Mouse (Mus musculus) neural tube, embryonic 14.5 days (tissue): Measurements from ENCODE around the gene Hdgf. TPM values are rescaled to one million over a fixed set of nuclear protein-coding genes. Genes with fewer than 3 reads are reported as not detected.

Source experiments
- ATAC-seq: fragments of 200-750 bp; cut with Nextera tagmentation; 2 replicates; pipeline ENCODE4 v1.8.0; 2017; ENCODE audit warnings: low read depth, mild to moderate bottlenecking, moderate TSS enrichment, moderate library complexity
- H3K27ac ChIP-seq: fragments of 300-500 bp; sonication (generic); 2 replicates; pipeline ENCODE4 v1.5.1; 2014; ENCODE audit warnings: low read depth, mild to moderate bottlenecking, control low read depth, low read length, moderate library complexity, mixed read lengths
- H3K27me3 ChIP-seq: fragments of 300-500 bp; sonication (generic); 2 replicates; pipeline ENCODE4 v1.6.1; 2014; ENCODE audit warnings: low read length; ENCODE audit not compliant: control insufficient read depth, insufficient read depth
- H3K36me3 ChIP-seq: fragments of 300-500 bp; sonication (generic); 2 replicates; pipeline ENCODE4 v1.6.1; 2014; ENCODE audit warnings: low read length, mixed read lengths; ENCODE audit not compliant: control insufficient read depth, insufficient read depth
- H3K4me1 ChIP-seq: fragments of 300-500 bp; sonication (generic); 2 replicates; pipeline ENCODE4 v1.6.1; 2014; ENCODE audit warnings: low read length; ENCODE audit not compliant: control insufficient read depth, insufficient read depth
- H3K4me2 ChIP-seq: fragments of 300-500 bp; sonication (generic); 2 replicates; pipeline ENCODE4 v1.6.1; 2014; ENCODE audit warnings: mild to moderate bottlenecking, low read depth, low read length, control low read depth
- H3K4me3 ChIP-seq: fragments of 300-500 bp; sonication (generic); 2 replicates; pipeline ENCODE4 v1.5.1; 2014; ENCODE audit warnings: low read depth, low read length, control low read depth, mixed read lengths
- H3K9ac ChIP-seq: fragments of 300-500 bp; sonication (generic); replicated peaks from 2 replicates; pipeline ENCODE4 v1.6.1; 2014; ENCODE audit warnings: low read depth, mild to moderate bottlenecking, control low read depth, low read length, mixed read lengths
- H3K9me3 ChIP-seq: fragments of 300-500 bp; sonication (generic); 2 replicates; pipeline ENCODE4 v1.6.1; 2016; ENCODE audit warnings: low read length; ENCODE audit not compliant: control insufficient read depth
- WGBS: fragments of 180-500 bp; shearing (Covaris S2); extraction: QIAGEN DNeasy Blood & Tissue Kit; methylation state at CpG from one replicate; pipeline ENCODE4 v1.1.7; 2014; 5-methylcytosine and 5-hydroxymethylcytosine counted together
- polyA plus RNA-seq: library from polyadenylated mRNA; unstranded; fragments of >200 nt; fragmentation: Nextera tagmentation; extraction: Ambion mirVana; gene quantifications from 2 replicates; pipeline ENCODE4 v1.2.1, GENCODE M21; 2014

Gene Hdgf
- polyA plus RNA-seq, 1 experiment from 2014 or later: 128 TPM

GRCm38 (mm10) chr3:87918551-87918950 lies 12.4 kb downstream of the Hdgf start:
- ATAC-seq: no peak
- Histone ChIP-seq H3K27me3 (no peaks in the 10 kb centered on the region), H3K4me2 (peak overlapping the region; percentile 84; the same call in 1 of the 2 replicates), H3K36me3 (peaks cover 30% of the 10 kb centered on the region), H3K4me1 (peaks cover 5% of the 10 kb centered on the region; the same call in 1 of the 2 replicates), H3K4me3 (0 out of 2 replicates have a peak overlapping the region, but pooled peaks have one; percentile 60), H3K27ac (no peak overlapping the region), H3K9me3 (no peaks in the 10 kb centered on the region), H3K9ac (no peak overlapping the region)
- WGBS: 100% methylated on average over 1 of the region's 1 CpGs

GRCm38 (mm10) chr3:87919336-87920108 lies 13.4 kb downstream of the Hdgf start, which contains the start of gene Mrpl24:
TSS of gene Mrpl24 (plus strand) at chr3:87919506.
- WGBS: under 1% methylated on average over 30 of the region's 30 CpGs
- H3K27me3 ChIP-seq: no peaks in the 10 kb centered on the region
- H3K4me3 ChIP-seq: peak within 1 kb of the TSS; percentile 60
- peak within 1 kb of the TSS; percentile 33 for H3K9ac ChIP-seq
- H3K4me1 ChIP-seq: peaks cover 5% of the 10 kb centered on the region; the same call in 1 of the 2 replicates
- no peaks in the 10 kb centered on the region for H3K9me3 ChIP-seq
- H3K4me2 ChIP-seq: peak within 1 kb of the TSS; percentile 84
- peak within 1 kb of the TSS; percentile 63; the same call in 1 of the 2 replicates for H3K27ac ChIP-seq
- H3K36me3 ChIP-seq: peaks cover 38% of the 10 kb centered on the region
- peak; percentile 86 for ATAC-seq

- WGBS: 70% methylated on average over 9 of the region's 9 CpGs
- Histone ChIP-seq H3K27ac (no peak overlapping the region), H3K4me2 (peak overlapping the region; percentile 84), H3K9me3 (no peaks in the 10 kb centered on the region), H3K9ac (peak overlapping the region; percentile 33), H3K4me3 (peak overlapping the region; percentile 60), H3K4me1 (peaks cover 5% of the 10 kb centered on the region; the same call in 1 of the 2 replicates), H3K36me3 (peaks cover 41% of the 10 kb centered on the region), H3K27me3 (no peaks in the 10 kb centered on the region)
- ATAC-seq: no peak
These were observed 14.3 kb downstream of the Hdgf start for GRCm38 (mm10) chr3:87920270-87920943.

- H3K9me3 ChIP-seq: no peaks in the 10 kb centered on the region
- H3K36me3 ChIP-seq: peaks cover 46% of the 10 kb centered on the region
- H3K4me2 ChIP-seq: no peak overlapping the region
- no peak for ATAC-seq
- no peak overlapping the region for H3K9ac ChIP-seq
- H3K4me1 ChIP-seq: peaks cover 10% of the 10 kb centered on the region
- no peak overlapping the region for H3K4me3 ChIP-seq
- H3K27me3 ChIP-seq: no peaks in the 10 kb centered on the region
- WGBS: 90% methylated on average over 7 of the region's 7 CpGs
- no peak overlapping the region for H3K27ac ChIP-seq
These were observed 18.9 kb downstream of the Hdgf start for GRCm38 (mm10) chr3:87924996-87925395.

GRCm38 (mm10) chr3:87927452-87927851 lies 21.3 kb downstream of the Hdgf start:
- H3K4me3 ChIP-seq: no peak overlapping the region
- no peak overlapping the region for H3K9ac ChIP-seq
- no peaks in the 10 kb centered on the region for H3K9me3 ChIP-seq
- no peaks in the 10 kb centered on the region for H3K27me3 ChIP-seq
- no peak overlapping the region for H3K27ac ChIP-seq
- no peak overlapping the region for H3K4me2 ChIP-seq
- ATAC-seq: no peak
- H3K36me3 ChIP-seq: peaks cover 41% of the 10 kb centered on the region
- peaks cover 25% of the 10 kb centered on the region for H3K4me1 ChIP-seq
- 88% methylated on average over 5 of the region's 5 CpGs for WGBS

GRCm38 (mm10) chr3:87929341-87930077 lies 23.4 kb downstream of the Hdgf start:
- H3K4me2 ChIP-seq: peak overlapping the region; percentile 54
- H3K4me1 ChIP-seq: peaks cover 26% of the 10 kb centered on the region
- 9% methylated on average over 26 of the region's 26 CpGs for WGBS
- peak overlapping the region; percentile 69 for H3K9ac ChIP-seq
- H3K4me3 ChIP-seq: peak overlapping the region; percentile 81
- ATAC-seq: peak; percentile 67
- no peaks in the 10 kb centered on the region for H3K27me3 ChIP-seq
- H3K9me3 ChIP-seq: no peaks in the 10 kb centered on the region
- H3K36me3 ChIP-seq: peaks cover 25% of the 10 kb centered on the region
- peak overlapping the region; percentile 89 for H3K27ac ChIP-seq

- 2% methylated on average over 52 of the region's 78 CpGs for WGBS
These were observed 24.1 kb downstream of the Hdgf start, which contains the start of the genes Isg20l2 and Rrnad1 for GRCm38 (mm10) chr3:87930078-87930795. TSS of gene Isg20l2 (plus strand) at chr3:87930314. TSS of gene Rrnad1 (minus strand) at chr3:87930717.

GRCm38 (mm10) chr3:87934026-87934425 lies 27.9 kb downstream of the Hdgf start:
- peaks cover 16% of the 10 kb centered on the region for H3K36me3 ChIP-seq
- H3K4me3 ChIP-seq: no peak overlapping the region
- no peak overlapping the region for H3K9ac ChIP-seq
- peaks cover 30% of the 10 kb centered on the region for H3K4me1 ChIP-seq
- no peaks in the 10 kb centered on the region for H3K9me3 ChIP-seq
- H3K4me2 ChIP-seq: no peak overlapping the region
- 83% methylated on average over 5 of the region's 5 CpGs for WGBS
- no peaks in the 10 kb centered on the region for H3K27me3 ChIP-seq
- no peak overlapping the region for H3K27ac ChIP-seq
- ATAC-seq: no peak

More at GRCm38 (mm10) chr3:87930078-87930795, 24.1 kb downstream of the Hdgf start, which contains the start of the genes Isg20l2 and Rrnad1:
- H3K9me3 ChIP-seq: no peaks in the 10 kb centered on the region
- ATAC-seq: peak; percentile 98
- peak within 1 kb of the TSS; percentile 69 for H3K9ac ChIP-seq
- H3K27ac ChIP-seq: peak within 1 kb of the TSS; percentile 89
- H3K4me2 ChIP-seq: peak within 1 kb of the TSS; percentile 74
- no peaks in the 10 kb centered on the region for H3K27me3 ChIP-seq
- peaks cover 25% of the 10 kb centered on the region for H3K36me3 ChIP-seq
- H3K4me3 ChIP-seq: peak within 1 kb of the TSS; percentile 81
- H3K4me1 ChIP-seq: peaks cover 28% of the 10 kb centered on the region
